In the genomic region with DNA sequence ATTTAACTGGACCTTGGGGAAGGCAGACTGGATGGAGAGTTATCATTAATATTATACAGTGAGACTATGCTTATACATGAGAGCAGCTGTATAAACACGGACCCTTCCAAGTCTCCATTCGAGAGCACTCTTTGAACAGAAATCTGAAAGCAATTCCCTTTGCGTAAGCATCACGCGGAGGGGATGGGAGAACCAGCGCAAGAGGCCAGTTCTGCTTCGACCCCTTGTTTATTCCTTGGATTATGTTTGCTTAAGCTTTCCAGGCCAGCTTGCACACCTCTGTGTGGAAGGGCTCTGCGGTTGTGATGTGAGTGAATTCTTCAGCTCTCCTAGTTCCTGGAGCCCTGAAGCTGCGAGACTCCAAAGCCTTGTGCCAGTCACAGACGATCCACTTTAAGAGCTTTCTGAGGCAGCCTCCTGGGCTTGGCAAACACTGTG, we compare ENCODE assay signal across 11 mouse cellular contexts.
DNase-seq lines count a peak whose midpoint lies in the region; ATAC-seq and TF ChIP-seq lines count a peak whose summit lies in the region.
"Had no signal": no experiment of that assay in that cellular context is flagged by ENCODE, and none has a peak within 500 bp of the region (broad histone marks: within the 10 kb centered on the region; RNA-seq: fewer than 3 reads in every experiment).

No protein-coding gene starts in this region.

- DNase-seq in heart, postnatal 25 days (ENCODE audit: low spot score), result no peak
- peak; percentile 35 for DNase-seq in midbrain, embryonic 14.5 days
- no peak for DNase-seq in midbrain, embryonic 10.5 days (ENCODE audit: low spot score)
- no peak for DNase-seq in liver, postnatal 0 days
- no peak for DNase-seq in cerebellum, postnatal 25 days
- DNase-seq: heart, adult 2 months had no signal

- no peak for TF ChIP-seq EP300 in liver, postnatal 0 days (IDR thresholded peaks at IDR 0.05; ENCODE audit: low read depth)

- no peak for ATAC-seq in heart, embryonic 15.5 days (replicated peaks; ENCODE audit: insufficient number of reproducible peaks, insufficient read depth, low FRiP score, low read depth)
- no peak for ATAC-seq in midbrain, embryonic 14.5 days (ENCODE audit: low FRiP score, low TSS enrichment)
- ATAC-seq in lung, embryonic 15.5 days (ENCODE audit: borderline replicate concordance, extremely low read depth, low FRiP score, low TSS enrichment), result peak; percentile 85
- ATAC-seq in liver, postnatal 0 days, result no peak
- ATAC-seq in activated CD4-positive, CD25-positive, alpha-beta regulatory T cell, adult 4 months, result no peak

- no peak overlapping the region for H3K27ac ChIP-seq in heart, embryonic 15.5 days
- no peak overlapping the region for H3K27ac ChIP-seq in midbrain, embryonic 14.5 days (replicated peaks; ENCODE audit: low read depth, low read length)
- H3K27ac ChIP-seq in midbrain, embryonic 10.5 days (replicated peaks), result no peak overlapping the region
- peak overlapping the region; percentile 85 for H3K27ac ChIP-seq in lung, embryonic 15.5 days
- H3K27ac ChIP-seq in liver, postnatal 0 days (ENCODE audit: low read depth), result no peak overlapping the region
- H3K27ac ChIP-seq: heart, adult 2 months; liver, embryonic 15.5 days had no signal

- intact Hi-C loops in heart, postnatal 25 days (cut with DNase I), result no loop called here

- TF ChIP-seq CTCF in liver, postnatal 0 days (IDR thresholded peaks at IDR 0.05; ENCODE audit: low read depth), result no peak

- H3K36me3 ChIP-seq in heart, embryonic 15.5 days, result no peaks in the 10 kb centered on the region
- no peaks in the 10 kb centered on the region for H3K36me3 ChIP-seq in midbrain, embryonic 14.5 days (ENCODE audit: control insufficient read depth, insufficient read depth, low read length)
- H3K36me3 ChIP-seq in midbrain, embryonic 10.5 days, result no peaks in the 10 kb centered on the region
- no peaks in the 10 kb centered on the region for H3K36me3 ChIP-seq in lung, embryonic 15.5 days
- H3K36me3 ChIP-seq in liver, postnatal 0 days (replicated peaks; ENCODE audit: insufficient read depth, low read length), result no peaks in the 10 kb centered on the region
- H3K36me3 ChIP-seq: liver, embryonic 15.5 days had no signal

- H3K27me3 ChIP-seq in heart, embryonic 15.5 days, result no peaks in the 10 kb centered on the region
- H3K27me3 ChIP-seq in midbrain, embryonic 14.5 days (ENCODE audit: control insufficient read depth, insufficient read depth, low read length), result no peaks in the 10 kb centered on the region
- no peaks in the 10 kb centered on the region for H3K27me3 ChIP-seq in midbrain, embryonic 10.5 days (ENCODE audit: low read depth, poor library complexity, severe bottlenecking)
- no peaks in the 10 kb centered on the region for H3K27me3 ChIP-seq in lung, embryonic 15.5 days
- no peaks in the 10 kb centered on the region for H3K27me3 ChIP-seq in liver, postnatal 0 days (ENCODE audit: insufficient read depth, low read length)
- H3K27me3 ChIP-seq: liver, embryonic 15.5 days had no signal

- no peak overlapping the region for H3K4me3 ChIP-seq in heart, embryonic 15.5 days
- no peak overlapping the region for H3K4me3 ChIP-seq in midbrain, embryonic 14.5 days (replicated peaks; ENCODE audit: low read depth, low read length)
- no peak overlapping the region for H3K4me3 ChIP-seq in midbrain, embryonic 10.5 days
- peak overlapping the region; percentile 6; the same call in 1 of the 2 replicates for H3K4me3 ChIP-seq in lung, embryonic 15.5 days
- no peak overlapping the region for H3K4me3 ChIP-seq in liver, postnatal 0 days (ENCODE audit: low read depth, low read length)
- H3K4me3 ChIP-seq: heart, adult 2 months; liver, embryonic 15.5 days; myocyte had no signal

- 65% methylated on average over 10 of the region's 10 CpGs for WGBS in heart, embryonic 15.5 days
- WGBS in midbrain, embryonic 14.5 days, result 90% methylated on average over 10 of the region's 10 CpGs
- WGBS in midbrain, embryonic 10.5 days, result 80% methylated on average over 10 of the region's 10 CpGs
- WGBS in lung, embryonic 15.5 days, result 23% methylated on average over 10 of the region's 10 CpGs
- WGBS in liver, postnatal 0 days (ENCODE audit: insufficient replicate concordance), result 83% methylated on average over 10 of the region's 10 CpGs

- H3K9me3 ChIP-seq in heart, embryonic 15.5 days (replicated peaks), result no peaks in the 10 kb centered on the region
- no peaks in the 10 kb centered on the region for H3K9me3 ChIP-seq in midbrain, embryonic 14.5 days (ENCODE audit: control insufficient read depth, low read length)
- no peaks in the 10 kb centered on the region for H3K9me3 ChIP-seq in midbrain, embryonic 10.5 days (replicated peaks)
- no peaks in the 10 kb centered on the region for H3K9me3 ChIP-seq in lung, embryonic 15.5 days
- no peaks in the 10 kb centered on the region for H3K9me3 ChIP-seq in liver, postnatal 0 days (ENCODE audit: low read length)
- H3K9me3 ChIP-seq: liver, embryonic 15.5 days had no signal

- no peak overlapping the region for H3K9ac ChIP-seq in heart, embryonic 15.5 days
- H3K9ac ChIP-seq in midbrain, embryonic 14.5 days (replicated peaks; ENCODE audit: low read length), result no peak overlapping the region
- no peak overlapping the region for H3K9ac ChIP-seq in lung, embryonic 15.5 days
- no peak overlapping the region for H3K9ac ChIP-seq in liver, postnatal 0 days (replicated peaks)
- H3K9ac ChIP-seq: liver, embryonic 15.5 days had no signal

- peak overlapping the region; percentile 0; the same call in 1 of the 2 replicates for H3K4me2 ChIP-seq in heart, embryonic 15.5 days
- no peak overlapping the region for H3K4me2 ChIP-seq in midbrain, embryonic 14.5 days (ENCODE audit: low read length)
- peak overlapping the region; percentile 51 for H3K4me2 ChIP-seq in lung, embryonic 15.5 days
- no peak overlapping the region for H3K4me2 ChIP-seq in liver, postnatal 0 days (ENCODE audit: low read depth, low read length)
- H3K4me2 ChIP-seq: liver, embryonic 15.5 days had no signal

- no peaks in the 10 kb centered on the region for H3K4me1 ChIP-seq in heart, embryonic 15.5 days (replicated peaks)
- H3K4me1 ChIP-seq in midbrain, embryonic 14.5 days (ENCODE audit: control insufficient read depth, insufficient read depth, low read length), result no peaks in the 10 kb centered on the region
- H3K4me1 ChIP-seq in midbrain, embryonic 10.5 days, result no peaks in the 10 kb centered on the region
- H3K4me1 ChIP-seq in lung, embryonic 15.5 days, result peaks cover 14% of the 10 kb centered on the region
- no peaks in the 10 kb centered on the region for H3K4me1 ChIP-seq in liver, postnatal 0 days (ENCODE audit: insufficient read depth)
- H3K4me1 ChIP-seq: liver, embryonic 15.5 days had no signal

Comparison
In these comparisons a context has a peak if more than half of its experiments do, and no peak if none do; other contexts are left out.
1. H3K4me2 ChIP-seq: peak in heart, embryonic 15.5 days (single experiment) and lung, embryonic 15.5 days (single experiment); none in midbrain, embryonic 14.5 days (single experiment) and liver, postnatal 0 days (single experiment).